Mouse (Mus musculus) hindbrain, postnatal 0 days (tissue): ENCODE data around the gene Pip4k2b. TPM values are rescaled to one million over a fixed set of nuclear protein-coding genes. Genes with fewer than 3 reads are reported as not detected.

Experiments used
- ATAC-seq: fragments of 200-750 bp; cut with Nextera tagmentation; 2 replicates; pipeline ENCODE4 v1.8.0; 2017; ENCODE audit warnings: mild to moderate bottlenecking, moderate TSS enrichment, moderate library complexity
- DNase-seq: peaks from one replicate; pipeline ENCODE4 v3.0.0-alpha.2; 2015; ENCODE audit warnings: low spot score
- H3K27ac ChIP-seq: fragments of 300-500 bp; sonication (generic); 2 replicates; pipeline ENCODE4 v1.5.1; 2014; ENCODE audit warnings: mild to moderate bottlenecking
- H3K27me3 ChIP-seq: fragments of 300-500 bp; sonication (generic); 2 replicates; pipeline ENCODE4 v1.6.1; 2014; ENCODE audit warnings: low read length, mixed read lengths; ENCODE audit not compliant: insufficient read depth
- H3K36me3 ChIP-seq: fragments of 300-500 bp; sonication (generic); 2 replicates; pipeline ENCODE4 v1.6.1; 2014; ENCODE audit warnings: low read length, mixed read lengths; ENCODE audit not compliant: insufficient read depth
- H3K4me1 ChIP-seq: fragments of 300-500 bp; sonication (generic); 2 replicates; pipeline ENCODE4 v1.6.1; 2014; ENCODE audit warnings: antibody characterized with exemption, low read length, mixed read lengths; ENCODE audit not compliant: insufficient read depth
- H3K4me2 ChIP-seq: fragments of 300-500 bp; sonication (generic); 2 replicates; pipeline ENCODE4 v1.6.1; 2014; ENCODE audit warnings: low read depth, mild to moderate bottlenecking, low read length, moderate library complexity, mixed read lengths
- H3K4me3 ChIP-seq: fragments of 300-500 bp; sonication (generic); 2 replicates; pipeline ENCODE4 v1.5.1; 2014; ENCODE audit warnings: low read length
- H3K9ac ChIP-seq: fragments of 300-500 bp; sonication (generic); replicated peaks from 2 replicates; pipeline ENCODE4 v1.6.1; 2014; ENCODE audit warnings: mild to moderate bottlenecking, low read length, moderate library complexity, mixed read lengths
- H3K9me3 ChIP-seq: fragments of 300-500 bp; sonication (generic); 2 replicates; pipeline ENCODE4 v1.6.1; 2016; ENCODE audit warnings: low read length, mixed read lengths
- CTCF ChIP-seq: IDR thresholded peaks from 2 replicates; pipeline ENCODE4 v1.5.1; 2016; ENCODE audit warnings: antibody characterized with exemption, control low read depth, low read depth
- WGBS: fragments of 180-500 bp; shearing (Covaris S2); extraction: QIAGEN DNeasy Blood & Tissue Kit; methylation state at CpG from one replicate; pipeline ENCODE4 v1.1.7; 2014; 5-methylcytosine and 5-hydroxymethylcytosine counted together
- polyA plus RNA-seq: library from polyadenylated mRNA; unstranded; fragments of >200 nt; fragmentation: Nextera tagmentation; extraction: Ambion mirVana; gene quantifications from 2 replicates; pipeline ENCODE4 v1.2.1, GENCODE M21; 2015
- total RNA-seq: library from RNA; depleted of rRNA; stranded (reverse); fragments of >200 nt; gene quantifications from 2 replicates; pipeline ENCODE4 v1.2.3, GENCODE M21; 2014

The Pip4k2b gene
- total and polyA plus RNA-seq, 2 experiments from 2014 or later = 5.1 to 127 TPM

GRCm38 (mm10) chr11:97758125-97758524 lies 13.6 kb upstream of the Pip4k2b start:
- Histone ChIP-seq H3K4me2 (no peak overlapping the region), H3K27me3 (no peaks in the 10 kb centered on the region), H3K4me3 (no peak overlapping the region), H3K27ac (no peak overlapping the region), H3K9me3 (no peaks in the 10 kb centered on the region), H3K9ac (no peak overlapping the region), H3K4me1 (no peaks in the 10 kb centered on the region), H3K36me3 (peaks cover 48% of the 10 kb centered on the region)
- no peak for ATAC-seq
- DNase-seq = no peak
- TF ChIP-seq CTCF = no peak
- 93% methylated on average over 1 of the region's 1 CpGs for WGBS

GRCm38 (mm10) chr11:97753277-97753676 lies 8.8 kb upstream of the Pip4k2b start:
- no peak overlapping the region for H3K9ac ChIP-seq
- H3K27me3 ChIP-seq = no peaks in the 10 kb centered on the region
- H3K4me1 ChIP-seq = no peaks in the 10 kb centered on the region
- no peak for TF ChIP-seq CTCF
- no peak overlapping the region for H3K27ac ChIP-seq
- H3K9me3 ChIP-seq = no peaks in the 10 kb centered on the region
- no peak for ATAC-seq
- WGBS = 91% methylated on average over 8 of the region's 8 CpGs
- H3K36me3 ChIP-seq = peaks cover 60% of the 10 kb centered on the region
- no peak for DNase-seq
- no peak overlapping the region for H3K4me2 ChIP-seq
- H3K4me3 ChIP-seq = no peak overlapping the region

GRCm38 (mm10) chr11:97748496-97748895 lies 4.0 kb upstream of the Pip4k2b start:
- Histone ChIP-seq H3K9ac (no peak overlapping the region), H3K9me3 (no peaks in the 10 kb centered on the region), H3K27ac (no peak overlapping the region), H3K4me3 (no peak overlapping the region), H3K36me3 (peaks cover 48% of the 10 kb centered on the region), H3K4me1 (peaks cover 1% of the 10 kb centered on the region), H3K27me3 (no peaks in the 10 kb centered on the region), H3K4me2 (no peak overlapping the region)
- ATAC-seq = no peak
- DNase-seq = no peak
- 87% methylated on average over 5 of the region's 5 CpGs for WGBS
- TF ChIP-seq CTCF = no peak

- Histone ChIP-seq H3K4me3 (no peak overlapping the region), H3K36me3 (peaks cover 41% of the 10 kb centered on the region), H3K27ac (no peak overlapping the region), H3K9ac (no peak overlapping the region), H3K4me1 (peaks cover 8% of the 10 kb centered on the region), H3K4me2 (no peak overlapping the region), H3K9me3 (no peaks in the 10 kb centered on the region), H3K27me3 (no peaks in the 10 kb centered on the region)
- ATAC-seq (no peak), DNase-seq (no peak)
- no peak for TF ChIP-seq CTCF
- 94% methylated on average over 8 of the region's 8 CpGs for WGBS
These were observed 3.3 kb upstream of the Pip4k2b start for GRCm38 (mm10) chr11:97747773-97748172.

GRCm38 (mm10) chr11:97745331-97745721 lies 822 bp upstream of the Pip4k2b start:
- Histone ChIP-seq H3K36me3 (peaks cover 27% of the 10 kb centered on the region), H3K4me2 (peak overlapping the region; percentile 78), H3K9me3 (no peaks in the 10 kb centered on the region), H3K9ac (no peak overlapping the region), H3K4me1 (peaks cover 17% of the 10 kb centered on the region), H3K27me3 (no peaks in the 10 kb centered on the region), H3K27ac (0 out of 2 replicates have a peak overlapping the region, but pooled peaks have one; percentile 98), H3K4me3 (peak overlapping the region; percentile 75)
- no peak for TF ChIP-seq CTCF
- 8% methylated on average over 13 of the region's 13 CpGs for WGBS
- DNase-seq (no peak), ATAC-seq (no peak)

- peak overlapping the region; percentile 86 for H3K9ac ChIP-seq
- TF ChIP-seq CTCF = no peak
- peak overlapping the region; percentile 75 for H3K4me3 ChIP-seq
- under 1% methylated on average over 36 of the region's 57 CpGs for whole genome bisulfite sequencing
- H3K4me1 ChIP-seq = peaks cover 17% of the 10 kb centered on the region
- H3K36me3 ChIP-seq = peaks cover 24% of the 10 kb centered on the region
- H3K9me3 ChIP-seq = no peaks in the 10 kb centered on the region
- DNase-seq (peak; percentile 99), ATAC-seq (peak; percentile 96)
- H3K4me2 ChIP-seq = peak overlapping the region; percentile 78
- H3K27me3 ChIP-seq = no peaks in the 10 kb centered on the region
- H3K27ac ChIP-seq = peak overlapping the region; percentile 98
These were observed 320 bp upstream of the Pip4k2b start for GRCm38 (mm10) chr11:97744718-97745330.

GRCm38 (mm10) chr11:97743423-97743822 lies 1.1 kb downstream of the Pip4k2b start:
- DNase-seq (peak; percentile 8), ATAC-seq (no peak)
- H3K9me3 ChIP-seq = no peaks in the 10 kb centered on the region
- peak overlapping the region; percentile 75 for H3K4me3 ChIP-seq
- H3K27me3 ChIP-seq = no peaks in the 10 kb centered on the region
- 18% methylated on average over 9 of the region's 9 CpGs for WGBS
- peak overlapping the region; percentile 78 for H3K4me2 ChIP-seq
- H3K4me1 ChIP-seq = peaks cover 17% of the 10 kb centered on the region
- peak overlapping the region; percentile 98 for H3K27ac ChIP-seq
- H3K36me3 ChIP-seq = peaks cover 19% of the 10 kb centered on the region
- peak overlapping the region; percentile 86 for H3K9ac ChIP-seq
- TF ChIP-seq CTCF = no peak
